Mouse (Mus musculus): ENCODE measurements around the gene Cdh23.

The Cdh23 gene

DNA sequence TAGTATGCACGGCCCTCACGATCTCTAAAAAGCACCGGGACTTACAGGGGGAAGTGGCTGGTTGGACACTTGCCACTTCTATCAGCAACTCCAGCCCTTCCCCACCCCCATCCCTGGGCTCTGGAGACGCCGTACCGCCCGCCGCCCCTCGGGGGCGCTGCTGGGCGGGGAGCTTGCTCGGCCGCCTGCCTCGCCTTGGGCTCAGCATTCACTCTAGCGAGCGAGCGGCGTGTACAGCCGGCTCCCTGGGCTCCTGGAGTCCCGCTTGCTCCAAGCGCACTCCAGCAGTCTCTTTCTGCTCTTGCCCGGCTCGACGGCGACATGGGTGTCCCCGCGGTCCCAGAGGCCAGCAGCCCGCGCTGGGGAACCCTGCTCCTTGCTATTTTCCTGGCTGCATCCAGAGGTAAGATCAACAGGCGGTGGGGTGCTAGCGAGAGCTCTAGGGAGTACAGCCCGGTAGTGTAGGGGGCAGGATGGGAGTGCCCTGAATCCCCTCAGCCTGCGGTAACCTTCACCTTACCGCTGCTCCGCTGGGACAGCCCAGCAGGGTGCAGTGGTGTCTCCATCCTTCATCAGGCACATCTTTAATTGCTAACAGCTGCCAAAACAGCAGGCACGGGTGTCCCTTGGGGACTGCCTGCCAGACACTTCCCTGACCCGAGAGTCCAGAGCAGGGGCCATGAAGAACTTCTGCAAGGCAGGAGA lies 349.4 kb downstream of the Cdh23 start, which contains the start of gene Vsir:
Gene Vsir (plus strand): TSS at position 151 of the 705 bp plus-strand sequence.
- in situ Hi-C loops (cut with MboI; ENCODE audit: low pct_unique_long_range_greater_than_20kb in 1 of 2, low sequenced_read_pairs in 2 of 2, unreplicated experiment in 1 of 2) = no loop called here

DNA sequence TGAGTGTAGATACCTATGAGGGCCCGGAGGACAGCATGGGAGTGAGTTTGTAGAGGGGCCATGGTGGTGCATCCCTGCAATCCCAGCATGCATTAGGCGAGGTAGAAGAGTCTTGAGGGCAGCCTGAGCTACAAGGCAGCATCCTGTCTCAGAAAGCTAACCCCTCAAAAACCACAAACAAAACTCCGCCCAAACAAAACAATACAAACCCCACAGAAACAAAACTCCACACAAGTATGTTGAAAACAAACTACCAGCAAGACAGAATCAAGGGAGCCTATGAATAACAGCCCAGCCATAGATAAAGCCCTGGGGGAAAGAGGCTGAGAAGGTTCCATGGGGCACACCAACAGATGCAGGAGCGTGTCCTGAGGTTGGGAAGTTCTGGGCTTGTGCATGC lies 350.2 kb downstream of the Cdh23 start:
- in situ Hi-C loops (cut with MboI; ENCODE audit: low pct_unique_long_range_greater_than_20kb in 1 of 2, low sequenced_read_pairs in 2 of 2, unreplicated experiment in 1 of 2) = no loop called here

DNA sequence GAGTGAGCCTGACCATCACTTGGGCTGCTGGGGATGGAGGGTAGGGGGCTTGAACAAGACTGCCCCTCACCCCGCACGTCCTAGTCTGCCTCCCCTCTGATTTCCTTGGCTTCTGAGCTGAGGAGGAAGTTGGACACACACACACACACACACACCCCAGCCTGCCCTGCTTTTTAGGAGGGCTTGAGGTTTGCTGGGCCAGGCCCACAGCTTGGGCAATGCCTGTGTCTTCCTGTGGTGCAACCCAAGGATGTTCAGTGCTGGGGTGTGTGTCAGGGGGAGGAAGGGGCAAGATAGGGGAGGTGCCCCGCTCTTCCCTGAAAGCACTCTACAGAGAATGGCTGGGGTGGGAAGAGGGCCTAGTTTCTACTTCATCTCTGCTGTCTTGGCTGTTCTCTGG lies 352.2 kb downstream of the Cdh23 start:
- in situ Hi-C loops (cut with MboI; ENCODE audit: low pct_unique_long_range_greater_than_20kb in 1 of 2, low sequenced_read_pairs in 2 of 2, unreplicated experiment in 1 of 2) = no loop called here

DNA sequence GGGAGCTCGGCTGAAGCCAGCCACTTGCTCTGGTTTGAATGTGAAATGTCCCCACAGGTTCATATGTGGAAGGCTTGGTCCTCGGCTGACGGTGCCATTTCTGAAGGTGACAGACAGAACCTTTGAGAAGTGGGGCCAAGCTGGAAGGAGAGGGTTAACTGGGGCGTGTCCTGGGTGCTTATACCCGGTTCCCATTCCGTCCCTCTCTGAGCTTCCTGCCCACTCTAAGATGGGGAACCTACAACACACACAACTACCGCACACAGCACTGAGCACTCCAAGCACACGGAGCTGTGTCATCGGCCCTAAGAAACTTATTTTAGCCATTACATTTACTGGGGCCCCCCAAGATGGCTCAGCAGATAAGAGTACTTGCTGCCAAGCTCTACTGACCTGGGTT lies 354.8 kb downstream of the Cdh23 start:
- in situ Hi-C loops (cut with MboI; ENCODE audit: low pct_unique_long_range_greater_than_20kb in 1 of 2, low sequenced_read_pairs in 2 of 2, unreplicated experiment in 1 of 2) = no loop called here

DNA sequence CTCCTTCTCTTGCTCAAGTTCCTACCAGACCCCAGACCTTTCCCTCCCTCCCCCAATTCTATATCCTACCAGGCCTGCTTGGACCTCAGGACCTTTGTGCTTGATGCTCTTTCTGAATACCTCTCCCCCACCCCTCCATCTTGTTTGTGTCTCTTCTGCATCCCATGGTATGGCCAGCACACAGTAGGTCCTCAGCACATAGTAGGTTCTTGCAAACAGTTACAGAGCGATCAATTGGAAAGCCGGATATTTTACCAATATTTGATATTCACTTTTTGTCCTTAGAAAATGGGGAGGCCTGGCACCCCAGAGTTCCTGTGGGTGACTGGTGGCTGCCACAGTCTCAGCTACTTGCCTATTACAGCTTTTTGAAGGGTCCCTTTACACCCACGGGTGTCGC lies 361.3 kb downstream of the Cdh23 start:
- in situ Hi-C loops (cut with MboI; ENCODE audit: low pct_unique_long_range_greater_than_20kb in 1 of 2, low sequenced_read_pairs in 2 of 2, unreplicated experiment in 1 of 2) = no loop called here

DNA sequence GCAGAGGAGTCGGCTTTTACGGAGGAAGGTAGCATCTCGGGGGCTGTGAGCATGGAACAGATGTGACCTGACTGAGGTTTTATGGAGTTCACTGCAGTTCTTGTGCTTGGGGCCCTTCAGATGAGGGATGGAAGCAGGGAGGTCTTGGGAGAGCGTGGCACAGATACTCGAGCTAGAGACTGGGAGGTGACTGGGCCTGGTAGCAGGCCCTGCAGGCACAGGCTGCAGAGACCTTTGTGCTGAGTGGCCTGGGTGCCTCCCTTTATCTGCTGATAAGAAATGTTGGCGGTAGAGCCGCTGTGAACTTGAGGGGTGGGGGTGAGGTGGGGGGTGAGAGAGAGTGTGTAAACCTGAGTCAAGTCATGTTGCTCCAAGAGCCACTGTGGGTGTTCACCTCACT lies 361.7 kb downstream of the Cdh23 start:
- in situ Hi-C loops (cut with MboI; ENCODE audit: low pct_unique_long_range_greater_than_20kb in 1 of 2, low sequenced_read_pairs in 2 of 2, unreplicated experiment in 1 of 2) = no loop called here

DNA sequence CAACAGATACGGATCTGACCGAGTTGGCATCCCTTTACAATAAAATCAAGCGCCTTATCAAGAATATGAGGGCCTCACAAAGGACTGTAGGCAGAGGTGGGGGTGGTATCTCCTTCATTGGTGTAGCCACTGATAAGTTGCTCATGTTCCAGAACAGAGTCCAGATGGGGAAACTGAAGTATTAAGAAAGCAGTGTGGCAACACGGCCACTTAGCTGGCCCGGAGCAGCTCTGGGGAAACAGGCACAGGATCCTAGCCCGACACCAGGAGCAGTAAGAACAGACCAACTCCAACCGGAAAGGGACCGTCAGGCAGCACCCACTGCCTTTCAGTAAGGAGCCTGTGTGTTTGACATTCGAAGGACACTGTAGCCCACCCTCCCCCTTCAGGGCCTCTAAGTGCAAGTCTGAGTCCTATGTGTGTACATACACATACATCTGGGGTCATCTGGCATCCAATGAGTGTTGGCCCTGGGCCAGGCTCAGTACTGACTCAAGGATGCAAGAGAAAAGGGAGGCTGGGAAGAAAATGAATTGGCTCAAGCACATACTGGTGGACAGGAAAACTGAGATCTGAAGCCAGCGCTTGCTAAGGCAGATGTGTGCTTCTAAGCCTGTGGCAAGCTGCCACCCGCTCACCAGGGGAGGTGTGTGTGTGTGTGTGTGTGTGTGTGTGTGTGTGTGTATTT lies 367.2 kb downstream of the Cdh23 start:
- in situ Hi-C loops (cut with MboI; ENCODE audit: low pct_unique_long_range_greater_than_20kb in 1 of 2, low sequenced_read_pairs in 2 of 2, unreplicated experiment in 1 of 2) = no loop called here

DNA sequence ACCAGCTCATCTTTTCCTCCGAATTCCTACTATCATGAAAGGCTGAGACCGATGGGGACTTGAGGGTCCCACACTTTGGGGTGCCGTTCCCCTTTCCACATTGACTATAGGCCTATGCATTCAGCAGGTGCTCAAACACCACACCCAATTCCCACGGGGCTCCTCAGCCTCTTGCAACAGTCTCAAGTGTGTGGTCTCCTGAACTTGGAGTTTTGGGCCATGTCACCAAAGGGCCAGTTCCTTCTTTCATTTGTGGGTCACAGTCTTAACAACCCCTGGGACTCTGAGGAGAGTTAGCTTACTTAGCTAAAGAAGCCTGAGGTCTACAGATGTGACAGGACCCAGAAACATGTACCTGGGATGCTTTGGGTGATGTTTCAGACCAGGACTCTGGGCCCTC lies 380.1 kb downstream of the Cdh23 start:
- in situ Hi-C loops (cut with MboI; ENCODE audit: low pct_unique_long_range_greater_than_20kb in 1 of 2, low sequenced_read_pairs in 2 of 2, unreplicated experiment in 1 of 2) = loop anchor here in 1 of 2 experiments (10.0 kb wide), 1 partner anchor 89 kb away; no protein-coding TSS in a partner anchor

DNA sequence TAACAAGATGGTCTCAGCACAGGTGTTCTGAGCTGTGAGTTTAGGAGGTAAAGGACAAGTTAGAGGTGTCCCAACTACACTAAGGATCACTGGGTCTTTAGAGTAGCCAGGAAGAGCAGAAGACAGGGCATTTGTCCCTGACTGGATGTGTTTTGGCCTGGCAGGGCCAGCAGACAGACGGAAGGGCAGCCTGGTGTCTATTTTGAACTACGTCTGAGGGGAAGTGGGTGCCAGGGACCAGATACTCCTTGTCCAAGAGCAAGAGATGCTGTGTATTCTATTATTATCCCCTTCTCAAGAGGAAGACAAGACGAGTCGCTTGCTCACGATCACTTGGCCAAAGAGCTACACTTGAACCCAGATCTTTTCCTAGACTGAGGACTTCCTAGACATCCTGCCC lies 382.7 kb downstream of the Cdh23 start:
- in situ Hi-C loops (cut with MboI; ENCODE audit: low pct_unique_long_range_greater_than_20kb in 1 of 2, low sequenced_read_pairs in 2 of 2, unreplicated experiment in 1 of 2) = loop anchor here in 1 of 2 experiments (10.0 kb wide), 1 partner anchor 91 kb away; no protein-coding TSS in a partner anchor

DNA sequence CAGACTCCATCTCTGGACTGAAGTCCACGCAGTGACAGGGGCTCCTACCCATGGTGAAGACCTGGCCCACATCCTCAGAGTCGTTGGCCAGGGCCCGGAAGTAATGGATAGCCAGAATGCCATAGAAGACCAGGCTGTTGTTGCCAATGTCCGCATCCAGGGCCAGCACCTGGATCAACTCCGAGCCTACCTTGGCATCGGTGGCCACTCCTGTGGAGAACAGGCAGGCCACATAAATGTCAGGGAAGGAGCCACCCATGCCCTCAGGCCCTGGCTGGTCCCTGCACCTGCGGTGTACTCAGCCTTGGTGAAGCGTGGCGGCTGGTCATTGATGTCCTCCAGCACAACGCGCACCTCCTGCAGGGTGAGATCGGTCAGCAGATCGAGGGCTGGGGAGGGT lies 385.7 kb downstream of the Cdh23 start:
- in situ Hi-C loops (cut with MboI; ENCODE audit: low pct_unique_long_range_greater_than_20kb in 1 of 2, low sequenced_read_pairs in 2 of 2, unreplicated experiment in 1 of 2) = loop anchor here in 1 of 2 experiments (10.0 kb wide), 1 partner anchor 94 kb away; no protein-coding TSS in a partner anchor

DNA sequence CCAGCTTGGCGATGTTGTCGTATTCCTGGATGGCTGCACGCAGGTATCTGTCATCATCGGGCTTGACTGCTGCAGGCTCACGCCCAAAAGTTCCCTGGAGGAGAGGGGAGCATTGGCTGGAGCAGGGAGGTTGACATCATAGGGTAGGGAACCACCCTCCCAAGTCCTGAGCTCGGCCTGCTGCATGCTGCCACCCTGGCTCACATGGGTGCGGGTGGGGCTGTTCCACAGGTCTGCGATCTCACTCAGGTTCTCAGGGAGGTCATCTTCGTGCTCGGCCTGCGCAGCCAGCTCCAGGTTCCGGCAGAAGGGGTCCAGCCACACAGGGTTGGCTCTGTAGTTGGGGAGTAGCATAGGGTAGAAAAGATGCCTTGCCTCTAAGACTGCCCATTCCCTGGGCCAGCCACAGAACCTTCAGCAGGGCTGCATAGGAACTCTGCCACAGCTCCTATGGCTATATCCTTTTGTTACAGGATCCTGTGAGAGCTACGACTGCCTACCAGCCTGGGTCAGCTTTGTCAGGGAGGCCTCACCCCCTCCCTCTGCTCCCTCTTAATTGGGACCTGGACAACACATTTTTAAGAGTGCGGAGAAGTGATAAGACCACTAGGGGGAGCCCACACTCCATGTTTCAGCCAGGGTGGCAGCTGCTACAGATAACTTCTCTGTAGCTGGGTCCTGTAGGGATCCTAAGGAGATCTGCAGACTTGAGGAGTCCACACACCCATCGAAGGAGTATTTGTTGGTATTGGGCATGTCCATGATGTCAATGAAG lies 391.2 kb downstream of the Cdh23 start:
- in situ Hi-C loops (cut with MboI; ENCODE audit: low pct_unique_long_range_greater_than_20kb in 1 of 2, low sequenced_read_pairs in 2 of 2, unreplicated experiment in 1 of 2) = loop anchor here (10.0 kb wide), 2 partner anchors 110 to 450 kb away; partner anchors contain the start of gene Slc29a3 (in 2 of the 2)

DNA sequence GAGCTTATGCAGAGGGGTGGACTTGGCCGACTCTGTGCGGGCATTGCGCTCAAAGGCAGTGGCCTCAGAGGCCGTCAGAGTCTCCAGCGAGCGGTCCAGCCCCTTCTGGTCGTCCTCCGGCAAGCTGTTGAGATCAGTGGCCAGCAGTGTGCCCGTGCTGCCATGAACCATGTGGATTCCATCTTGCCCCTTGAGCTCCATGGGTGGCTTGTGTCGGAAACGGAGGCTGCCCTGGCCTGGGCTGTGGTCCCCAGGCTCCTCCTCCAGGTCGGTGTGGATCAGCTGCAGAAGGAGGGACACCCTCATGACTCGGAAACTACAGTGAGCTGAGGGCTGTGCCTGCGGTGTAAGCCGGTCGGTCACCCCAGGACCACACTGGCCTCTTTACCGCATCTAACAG lies 392.9 kb downstream of the Cdh23 start:
- in situ Hi-C loops (cut with MboI; ENCODE audit: low pct_unique_long_range_greater_than_20kb in 1 of 2, low sequenced_read_pairs in 2 of 2, unreplicated experiment in 1 of 2) = loop anchor here (10.0 kb wide), 2 partner anchors 111 to 451 kb away; partner anchors contain the start of gene Slc29a3 (in 2 of the 2)

DNA sequence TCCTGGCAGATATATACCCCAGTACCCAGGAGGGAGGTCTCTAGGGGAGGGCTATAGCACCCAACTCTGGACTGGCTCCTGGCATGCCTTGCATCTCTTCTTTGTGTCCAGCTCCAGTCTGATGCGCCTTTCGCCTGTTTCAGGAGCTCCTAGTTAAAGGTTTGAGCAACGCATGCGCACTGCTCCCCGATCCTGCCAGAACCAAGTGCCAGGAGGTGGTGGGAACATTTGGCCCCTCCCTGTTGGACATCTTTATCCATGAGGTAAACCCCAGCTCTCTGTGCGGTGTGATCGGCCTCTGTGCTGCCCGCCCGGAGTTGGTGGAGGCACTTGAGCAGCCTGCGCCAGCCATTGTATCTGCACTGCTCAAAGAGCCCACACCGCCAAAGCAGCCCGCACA lies 396.7 kb downstream of the Cdh23 start:
- in situ Hi-C loops (cut with MboI; ENCODE audit: low pct_unique_long_range_greater_than_20kb in 1 of 2, low sequenced_read_pairs in 2 of 2, unreplicated experiment in 1 of 2) = loop anchor here (10.0 kb wide), 2 partner anchors 115 to 455 kb away; partner anchors contain the start of gene Slc29a3 (in 2 of the 2)

DNA sequence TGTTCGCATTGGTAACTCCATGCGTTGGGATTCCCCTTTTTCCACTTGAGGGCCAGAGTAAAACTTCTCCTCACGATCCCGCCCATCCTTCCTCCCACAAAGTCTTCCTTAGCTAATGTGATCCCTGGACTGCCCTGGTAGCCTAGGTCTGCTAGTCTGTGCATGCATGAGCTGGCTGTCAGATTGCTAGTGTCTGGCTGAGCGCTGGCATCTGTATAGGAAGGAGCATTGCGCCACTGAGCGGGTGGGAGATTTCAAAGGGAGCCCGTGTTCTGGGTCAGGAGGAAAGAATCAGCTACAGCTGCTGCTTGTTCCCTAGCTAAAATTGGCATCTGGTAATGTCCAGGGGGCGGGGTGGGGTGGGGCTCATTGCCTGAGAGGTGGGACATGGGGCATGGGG lies 400.3 kb downstream of the Cdh23 start:
- in situ Hi-C loops (cut with MboI; ENCODE audit: low pct_unique_long_range_greater_than_20kb in 1 of 2, low sequenced_read_pairs in 2 of 2, unreplicated experiment in 1 of 2) = no loop called here

DNA sequence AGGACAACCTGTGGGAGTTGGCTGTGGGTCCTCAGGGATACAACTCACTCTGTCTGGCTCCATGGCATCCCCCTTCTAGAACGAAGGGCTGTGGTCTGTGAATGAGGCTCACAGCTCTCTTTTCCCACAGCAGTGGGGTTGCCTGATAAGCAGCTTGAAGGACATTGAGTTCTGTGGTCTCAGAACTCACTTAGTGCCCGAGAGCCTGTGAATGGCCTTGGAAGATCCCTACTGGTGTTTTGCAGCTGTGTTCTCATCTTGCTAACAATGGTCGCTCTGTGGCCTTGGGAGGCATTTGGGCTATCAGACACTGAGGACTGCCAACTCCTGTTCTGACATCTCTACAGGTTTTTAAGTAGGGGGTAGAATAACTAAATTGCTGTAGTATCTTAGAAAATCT lies 400.9 kb downstream of the Cdh23 start:
- in situ Hi-C loops (cut with MboI; ENCODE audit: low pct_unique_long_range_greater_than_20kb in 1 of 2, low sequenced_read_pairs in 2 of 2, unreplicated experiment in 1 of 2) = no loop called here

DNA sequence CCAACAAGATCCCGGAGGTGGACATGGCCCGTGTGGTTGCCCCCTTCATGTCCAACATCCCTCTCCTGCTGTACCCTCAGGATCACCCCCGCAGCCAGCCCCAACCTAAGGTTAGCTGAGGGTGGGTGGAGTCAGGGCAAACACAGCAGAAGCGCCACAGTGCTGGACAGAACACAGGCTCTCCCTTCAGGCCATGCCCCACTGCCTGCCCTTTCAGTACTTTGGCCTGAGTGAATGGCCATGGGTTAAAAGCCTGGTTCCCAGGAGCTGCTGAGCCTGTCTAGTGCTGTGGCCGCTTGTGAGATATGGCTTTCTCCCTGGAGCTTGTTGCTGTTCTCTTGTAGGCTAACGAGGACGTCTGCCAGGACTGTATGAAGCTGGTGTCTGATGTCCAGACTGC lies 401.7 kb downstream of the Cdh23 start:
- in situ Hi-C loops (cut with MboI; ENCODE audit: low pct_unique_long_range_greater_than_20kb in 1 of 2, low sequenced_read_pairs in 2 of 2, unreplicated experiment in 1 of 2) = no loop called here

DNA sequence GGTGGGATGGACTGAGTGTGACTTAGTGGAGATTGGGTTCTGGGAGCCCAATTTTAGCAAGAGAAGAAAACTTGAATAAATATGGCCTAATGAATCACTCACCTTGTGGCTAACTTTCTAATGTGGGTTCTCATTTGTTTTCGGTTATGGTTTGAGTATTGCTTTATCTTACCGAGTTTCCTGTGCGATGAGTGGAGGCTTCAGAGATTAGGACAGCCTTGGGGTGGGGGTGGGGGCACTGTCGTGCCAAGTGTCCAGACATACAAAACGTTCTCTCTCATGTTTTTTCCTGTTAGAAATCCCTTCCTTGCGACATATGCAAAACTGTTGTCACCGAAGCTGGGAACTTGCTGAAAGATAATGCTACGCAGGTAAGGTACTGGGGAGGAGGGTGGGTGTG lies 404.1 kb downstream of the Cdh23 start:
- in situ Hi-C loops (cut with MboI; ENCODE audit: low pct_unique_long_range_greater_than_20kb in 1 of 2, low sequenced_read_pairs in 2 of 2, unreplicated experiment in 1 of 2) = no loop called here

DNA sequence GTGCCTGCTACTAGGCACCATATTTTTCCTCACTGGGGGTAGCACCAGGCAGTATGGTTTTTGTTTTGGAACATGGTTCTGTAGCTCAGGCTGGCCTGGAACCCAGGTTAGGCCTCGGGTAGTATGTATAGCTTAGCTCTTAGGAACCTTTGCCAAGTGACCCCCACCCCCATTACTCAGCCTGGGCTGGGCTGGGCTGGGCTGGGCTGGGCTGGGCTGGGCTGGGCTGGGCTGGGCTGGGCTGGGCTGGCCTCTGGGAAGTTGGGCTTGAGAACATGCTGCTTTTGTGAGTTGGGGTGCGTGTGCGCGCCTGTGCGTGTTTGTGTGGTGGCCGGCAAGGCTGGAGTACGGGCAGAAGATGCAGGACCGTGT lies 405.6 kb downstream of the Cdh23 start:
- in situ Hi-C loops (cut with MboI; ENCODE audit: low pct_unique_long_range_greater_than_20kb in 1 of 2, low sequenced_read_pairs in 2 of 2, unreplicated experiment in 1 of 2) = no loop called here

Data from mouse embryonic stem cell (cell line).